Mouse (Mus musculus): ENCODE results near the gene Nlrp6. TPM values are rescaled to one million over a fixed set of nuclear protein-coding genes. Genes with fewer than 3 reads are reported as not detected.
"Not testable (repeated sequence)": the region's sequence is repeated elsewhere in the genome, so short reads cannot be mapped to it uniquely, and the experiment has no call there.

Nlrp6 gene
- polyA plus RNA-seq, 1 experiment from 2014 or later: 4.8 TPM

DNA sequence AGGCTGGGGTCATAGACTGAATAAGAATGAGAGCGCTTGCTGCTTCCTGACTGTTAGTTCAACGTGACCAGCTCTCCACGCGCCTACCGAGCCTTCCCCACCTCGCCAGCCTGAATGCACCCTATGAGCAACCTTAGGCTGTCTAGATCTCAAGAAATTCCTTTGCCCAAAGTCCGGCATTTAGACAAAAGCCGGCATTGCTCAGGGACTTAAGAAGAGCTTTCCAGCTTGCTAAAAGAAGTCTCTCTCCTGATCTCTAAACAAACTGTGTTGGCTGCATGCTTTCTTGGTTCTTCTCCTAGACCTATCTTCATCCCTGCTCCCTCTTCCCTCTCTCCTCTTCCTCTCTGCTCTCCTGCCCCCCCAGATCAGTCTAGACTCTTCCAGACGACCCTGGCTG is 54.2 kb downstream of the Nlrp6 start:
- Histone ChIP-seq H3K4me1 (replicated peaks) (peaks cover 16% of the 10 kb centered on the region), H3K9me3 (replicated peaks) (no peaks in the 10 kb centered on the region), H3K9ac (no peak overlapping the region), H3K27ac (replicated peaks) (no peak overlapping the region), H3K27me3 (no peaks in the 10 kb centered on the region), H3K4me3 (replicated peaks) (no peak overlapping the region), H3K36me3 (replicated peaks) (no peaks in the 10 kb centered on the region), H3K4me2 (no peak overlapping the region)
- no peak for ATAC-seq (ENCODE audit: insufficient read depth)
- 24% methylated on average over 9 of the region's 9 CpGs for WGBS (ENCODE audit: insufficient replicate concordance)

DNA sequence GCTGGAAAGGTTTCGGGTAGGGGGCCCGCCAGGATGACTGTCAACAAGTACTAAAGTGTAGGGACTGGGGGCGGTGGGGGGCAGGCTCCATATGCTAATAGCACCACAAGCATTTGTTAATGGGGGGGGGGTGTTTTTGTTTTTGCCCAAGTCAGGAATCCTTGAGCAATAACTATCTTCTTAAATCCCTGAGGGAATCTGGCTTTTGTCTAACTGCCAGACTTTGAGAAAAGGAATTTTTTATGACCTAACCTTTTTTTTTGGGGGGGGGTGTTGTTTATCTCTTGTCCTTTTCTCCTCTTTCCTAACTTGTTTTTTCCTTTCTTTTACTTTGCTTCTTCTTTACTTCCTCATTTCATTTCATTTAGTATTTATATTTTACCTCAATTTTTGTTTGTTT is 54.8 kb downstream of the Nlrp6 start:
- no peak overlapping the region for H3K27ac ChIP-seq (replicated peaks)

DNA sequence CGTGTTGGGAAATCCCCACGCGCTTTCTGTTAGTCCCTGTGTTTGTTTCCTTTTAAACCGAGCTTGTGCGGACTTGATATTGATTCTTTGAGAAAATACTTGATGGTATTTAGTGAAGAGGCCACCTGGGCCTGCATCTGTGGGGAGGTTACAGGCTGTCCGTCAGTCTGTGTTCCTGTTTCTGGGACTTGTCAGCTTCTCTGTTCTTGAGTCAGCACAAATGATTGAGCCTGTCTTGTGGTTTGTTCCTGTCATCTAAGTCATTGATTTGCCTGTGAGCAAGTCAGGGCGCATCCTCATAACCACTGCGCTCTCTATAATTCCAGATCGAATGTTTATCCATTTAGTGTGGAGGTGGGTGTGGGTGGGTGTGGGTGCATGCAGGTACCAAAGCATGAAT is 56.0 kb downstream of the Nlrp6 start:
- H3K27me3 ChIP-seq; H3K9me3 ChIP-seq (replicated peaks); H3K9ac ChIP-seq; H3K4me1 ChIP-seq (replicated peaks); ATAC-seq (ENCODE audit: insufficient read depth); H3K4me2 ChIP-seq; H3K4me3 ChIP-seq (replicated peaks); H3K27ac ChIP-seq (replicated peaks); H3K36me3 ChIP-seq (replicated peaks): not testable (repeated sequence)
- WGBS (ENCODE audit: insufficient replicate concordance): 60% methylated on average over 9 of the region's 9 CpGs

More for the DNA sequence above, 54.8 kb downstream of the Nlrp6 start:
- Histone ChIP-seq H3K27me3 (no peaks in the 10 kb centered on the region), H3K9me3 (replicated peaks) (no peaks in the 10 kb centered on the region), H3K4me3 (replicated peaks) (no peak overlapping the region), H3K36me3 (replicated peaks) (no peaks in the 10 kb centered on the region), H3K9ac (no peak overlapping the region), H3K4me2 (no peak overlapping the region), H3K4me1 (replicated peaks) (peaks cover 12% of the 10 kb centered on the region)
- no peak for ATAC-seq (ENCODE audit: insufficient read depth)
- WGBS (ENCODE audit: insufficient replicate concordance): 48% methylated on average over 3 of the region's 3 CpGs

Other genes with a start within 250 kb of the Nlrp6 start
- not detected in 2 replicates for gene Olfr45, start 239.0 kb upstream of the Nlrp6 start, polyA plus RNA-seq (2015; fragmentation: Nextera tagmentation; extraction: Ambion mirVana)
- gene Olfr541, start 223.6 kb upstream of the Nlrp6 start, polyA plus RNA-seq (2015; fragmentation: Nextera tagmentation; extraction: Ambion mirVana): not detected in 2 replicates
- 0.46 and 0.75 TPM in 2 replicates for gene Cyp2e1, start 157.2 kb upstream of the Nlrp6 start, polyA plus RNA-seq (2015; fragmentation: Nextera tagmentation; extraction: Ambion mirVana)
- 0.06 and 0.13 TPM in 2 replicates for gene Syce1, start 133.1 kb upstream of the Nlrp6 start, polyA plus RNA-seq (2015; fragmentation: Nextera tagmentation; extraction: Ambion mirVana)
- 0.18 and 0.20 TPM in 2 replicates for gene Zfp941, start 98.7 kb upstream of the Nlrp6 start, polyA plus RNA-seq (2015; fragmentation: Nextera tagmentation; extraction: Ambion mirVana)
- 24.7 and 26.8 TPM in 2 replicates for gene Urah, start 85.9 kb upstream of the Nlrp6 start, polyA plus RNA-seq (2015; fragmentation: Nextera tagmentation; extraction: Ambion mirVana)
- gene Scgb1c1, start 75.4 kb upstream of the Nlrp6 start, polyA plus RNA-seq (2015; fragmentation: Nextera tagmentation; extraction: Ambion mirVana): not detected in 2 replicates
- not detected in 2 replicates for gene Odf3, start 73.1 kb upstream of the Nlrp6 start, polyA plus RNA-seq (2015; fragmentation: Nextera tagmentation; extraction: Ambion mirVana)
- not detected in 2 replicates for gene Gm45785, start 64.6 kb upstream of the Nlrp6 start, polyA plus RNA-seq (2015; fragmentation: Nextera tagmentation; extraction: Ambion mirVana)
- 20.9 and 23.3 TPM in 2 replicates for gene Ric8a, start 63.9 kb upstream of the Nlrp6 start, polyA plus RNA-seq (2015; fragmentation: Nextera tagmentation; extraction: Ambion mirVana)
- 18.7 and 20.3 TPM in 2 replicates for gene Bet1l, start 63.3 kb upstream of the Nlrp6 start, polyA plus RNA-seq (2015; fragmentation: Nextera tagmentation; extraction: Ambion mirVana)
- 133 TPM in 2 replicates for gene Psmd13, start 38.9 kb upstream of the Nlrp6 start, polyA plus RNA-seq (2015; fragmentation: Nextera tagmentation; extraction: Ambion mirVana)
- 20.0 and 21.5 TPM in 2 replicates for gene Sirt3, start 38.6 kb upstream of the Nlrp6 start, polyA plus RNA-seq (2015; fragmentation: Nextera tagmentation; extraction: Ambion mirVana)
- gene Cox8b, start 20.5 kb upstream of the Nlrp6 start, polyA plus RNA-seq (2015; fragmentation: Nextera tagmentation; extraction: Ambion mirVana): 2.5 and 3.6 TPM in 2 replicates
- gene Pgghg, start 20.5 kb downstream of the Nlrp6 start, polyA plus RNA-seq (2015; fragmentation: Nextera tagmentation; extraction: Ambion mirVana): 6.0 and 6.6 TPM in 2 replicates
- 0.39 and 0.68 TPM in 2 replicates for gene Ifitm5, start 29.4 kb downstream of the Nlrp6 start, polyA plus RNA-seq (2015; fragmentation: Nextera tagmentation; extraction: Ambion mirVana)
- not detected in 2 replicates for gene Gm45717, start 35.0 kb downstream of the Nlrp6 start, polyA plus RNA-seq (2015; fragmentation: Nextera tagmentation; extraction: Ambion mirVana)
- 384 and 401 TPM in 2 replicates for gene Ifitm2, start 35.1 kb downstream of the Nlrp6 start, polyA plus RNA-seq (2015; fragmentation: Nextera tagmentation; extraction: Ambion mirVana)
- gene Ifitm1, start 46.3 kb downstream of the Nlrp6 start, polyA plus RNA-seq (2015; fragmentation: Nextera tagmentation; extraction: Ambion mirVana): 21.3 TPM in 2 replicates
- gene Ifitm3, start 89.9 kb downstream of the Nlrp6 start, polyA plus RNA-seq (2015; fragmentation: Nextera tagmentation; extraction: Ambion mirVana): 84.9 and 98.1 TPM in 2 replicates
- gene Ifitm6, start 97.0 kb downstream of the Nlrp6 start, polyA plus RNA-seq (2015; fragmentation: Nextera tagmentation; extraction: Ambion mirVana): 23.2 and 25.7 TPM in 2 replicates
- not detected in 2 replicates for gene Gm17387, start 108.2 kb downstream of the Nlrp6 start, polyA plus RNA-seq (2015; fragmentation: Nextera tagmentation; extraction: Ambion mirVana)
- gene B4galnt4, start 140.2 kb downstream of the Nlrp6 start, polyA plus RNA-seq (2015; fragmentation: Nextera tagmentation; extraction: Ambion mirVana): 0.45 and 0.46 TPM in 2 replicates
- 0.54 and 0.84 TPM in 2 replicates for gene Pkp3, start 157.3 kb downstream of the Nlrp6 start, polyA plus RNA-seq (2015; fragmentation: Nextera tagmentation; extraction: Ambion mirVana)
- gene Sigirr, start 179.7 kb downstream of the Nlrp6 start, polyA plus RNA-seq (2015; fragmentation: Nextera tagmentation; extraction: Ambion mirVana): 22.1 and 28.1 TPM in 2 replicates
- 0.99 and 1.5 TPM in 2 replicates for gene Ano9, start 196.9 kb downstream of the Nlrp6 start, polyA plus RNA-seq (2015; fragmentation: Nextera tagmentation; extraction: Ambion mirVana)
- gene Ptdss2, start 201.5 kb downstream of the Nlrp6 start, polyA plus RNA-seq (2015; fragmentation: Nextera tagmentation; extraction: Ambion mirVana): 138 and 140 TPM in 2 replicates